9 mouse cellular contexts compared by ENCODE assay signal in genomic region chr8:111731231-111731977, GRCm38 (mm10). TPM values are rescaled to one million over a fixed set of nuclear protein-coding genes. Genes with fewer than 3 reads are reported as not detected.
DNase-seq lines count a peak whose midpoint lies in the region; ATAC-seq and TF ChIP-seq lines count a peak whose summit lies in the region.
"Had no signal": no experiment of that assay in that cellular context is flagged by ENCODE, and none has a peak within 500 bp of the region (broad histone marks: within the 10 kb centered on the region; RNA-seq: fewer than 3 reads in every experiment).

No protein-coding gene starts in this region.

- H3K4me1 ChIP-seq in forebrain, embryonic 14.5 days (ENCODE audit: control insufficient read depth, insufficient read depth, low read length): peaks cover 51% of the 10 kb centered on the region
- peaks cover 59% of the 10 kb centered on the region for H3K4me1 ChIP-seq in intestine, postnatal 0 days (replicated peaks; ENCODE audit: control insufficient read depth, insufficient read depth, low read length)
- peaks cover 64% of the 10 kb centered on the region for H3K4me1 ChIP-seq in lung, embryonic 14.5 days (ENCODE audit: insufficient read depth)

- H3K4me2 ChIP-seq in forebrain, embryonic 14.5 days (ENCODE audit: low read length): peak overlapping the region; percentile 88
- peak overlapping the region; percentile 87 for H3K4me2 ChIP-seq in intestine, postnatal 0 days (replicated peaks; ENCODE audit: low read depth)
- peak overlapping the region; percentile 75 for H3K4me2 ChIP-seq in lung, embryonic 14.5 days

- no peak for TF ChIP-seq CTCF in intestine, postnatal 0 days (IDR thresholded peaks at IDR 0.05; ENCODE audit: low read depth)
- TF ChIP-seq CTCF in lung, embryonic 14.5 days (IDR thresholded peaks at IDR 0.05; ENCODE audit: low read depth): no peak

- ATAC-seq in CD4-positive, CD25-positive, alpha-beta regulatory T cell, adult 4 months: no peak
- peak; percentile 40 for ATAC-seq in forebrain, embryonic 14.5 days
- peak; percentile 77 for ATAC-seq in intestine, postnatal 0 days
- peak; percentile 31 for ATAC-seq in lung, embryonic 14.5 days (ENCODE audit: insufficient read depth)

- intact Hi-C loops in left cerebral cortex, postnatal 14 days (cut with DNase I): no loop called here

- no peaks in the 10 kb centered on the region for H3K9me3 ChIP-seq in forebrain, embryonic 14.5 days (replicated peaks; ENCODE audit: control insufficient read depth, low read length)
- H3K9me3 ChIP-seq in intestine, postnatal 0 days (ENCODE audit: control insufficient read depth): no peaks in the 10 kb centered on the region
- H3K9me3 ChIP-seq in lung, embryonic 14.5 days (ENCODE audit: low read depth, low read length): no peaks in the 10 kb centered on the region

- peak; percentile 13 for DNase-seq in CD4-positive, CD25-positive, alpha-beta regulatory T cell, adult 2 months (ENCODE audit: low read depth, low spot score)
- DNase-seq in ES-CJ7 (ENCODE audit: low read depth, low spot score): peak; percentile 72
- DNase-seq in forebrain, embryonic 14.5 days (ENCODE audit: low spot score): no peak
- peak; percentile 61 for DNase-seq in lung, embryonic 14.5 days
- no peak for DNase-seq in ovary, adult 18-20 months (ENCODE audit: low spot score)
- no peak for DNase-seq in left cerebral cortex, postnatal 14 days (ENCODE audit: low spot score in 2 of 2)

- no peaks in the 10 kb centered on the region for H3K27me3 ChIP-seq in forebrain, embryonic 14.5 days (replicated peaks; ENCODE audit: control insufficient read depth, insufficient read depth, low read length)
- no peaks in the 10 kb centered on the region for H3K27me3 ChIP-seq in intestine, postnatal 0 days (replicated peaks; ENCODE audit: control insufficient read depth, insufficient read depth, low read length)
- no peaks in the 10 kb centered on the region for H3K27me3 ChIP-seq in lung, embryonic 14.5 days (ENCODE audit: insufficient read depth, low read length)

- H3K27ac ChIP-seq in forebrain, embryonic 14.5 days (ENCODE audit: low read depth, low read length): peak overlapping the region; percentile 76
- H3K27ac ChIP-seq in intestine, postnatal 0 days (ENCODE audit: low read depth, low read length): peak overlapping the region; percentile 96
- H3K27ac ChIP-seq in lung, embryonic 14.5 days (ENCODE audit: low read depth): peak overlapping the region; percentile 89

- H3K36me3 ChIP-seq in forebrain, embryonic 14.5 days (ENCODE audit: control insufficient read depth, insufficient read depth, low read length): no peaks in the 10 kb centered on the region
- no peaks in the 10 kb centered on the region for H3K36me3 ChIP-seq in intestine, postnatal 0 days (ENCODE audit: control insufficient read depth, insufficient read depth)
- H3K36me3 ChIP-seq in lung, embryonic 14.5 days (ENCODE audit: insufficient read depth): no peaks in the 10 kb centered on the region

- H3K9ac ChIP-seq in forebrain, embryonic 14.5 days (ENCODE audit: low read length): peak overlapping the region; percentile 84
- peak overlapping the region; percentile 88 for H3K9ac ChIP-seq in intestine, postnatal 0 days (ENCODE audit: low read depth, low read length)
- peak overlapping the region; percentile 85 for H3K9ac ChIP-seq in lung, embryonic 14.5 days

- WGBS in forebrain, embryonic 14.5 days: under 1% methylated on average over 37 of the region's 39 CpGs
- WGBS in intestine, postnatal 0 days: under 1% methylated on average over 39 of the region's 39 CpGs
- under 1% methylated on average over 38 of the region's 39 CpGs for WGBS in lung, embryonic 14.5 days

- peak overlapping the region; percentile 64 for H3K4me3 ChIP-seq in forebrain, embryonic 14.5 days (ENCODE audit: low read depth, low read length)
- H3K4me3 ChIP-seq in intestine, postnatal 0 days (ENCODE audit: low read depth, low read length): peak overlapping the region; percentile 73
- peak overlapping the region; percentile 78 for H3K4me3 ChIP-seq in lung, embryonic 14.5 days (ENCODE audit: low read depth, low read length)

RNA-seq across cellular contexts. Expression of gene Bcar1, which starts 12.2 kb away (rescaled TPM):
- under 1 TPM; 0.27 to 0.42 TPM for polyA plus RNA-seq in CD4-positive, CD25-positive, alpha-beta regulatory T cell, adult 4 months (2017; shearing (Covaris generic))
- 41.2 and 44.2 TPM in 2 replicates for polyA plus RNA-seq in forebrain, embryonic 14.5 days (2014; fragmentation: Nextera tagmentation; extraction: Ambion mirVana)
- polyA plus RNA-seq in intestine, postnatal 0 days (2015; fragmentation: Nextera tagmentation; extraction: Ambion mirVana): 38.8 and 41.1 TPM in 2 replicates
- polyA plus RNA-seq in lung, embryonic 14.5 days (2014; fragmentation: Nextera tagmentation; extraction: Ambion mirVana): 54.5 and 56.3 TPM in 2 replicates
- 10 to 100 TPM; 47.5 to 53.7 TPM for total RNA-seq in left cerebral cortex, postnatal 14 days (2021)

RNA-seq across cellular contexts. Expression of gene Ctrb1, which starts 40.6 kb away (rescaled TPM):
- not detected for polyA plus RNA-seq in CD4-positive, CD25-positive, alpha-beta regulatory T cell, adult 4 months (2017; shearing (Covaris generic))
- not detected in 2 replicates for polyA plus RNA-seq in forebrain, embryonic 14.5 days (2014; fragmentation: Nextera tagmentation; extraction: Ambion mirVana)
- polyA plus RNA-seq in intestine, postnatal 0 days (2015; fragmentation: Nextera tagmentation; extraction: Ambion mirVana): 75.8 and 118 TPM in 2 replicates
- polyA plus RNA-seq in lung, embryonic 14.5 days (2014; fragmentation: Nextera tagmentation; extraction: Ambion mirVana): not detected in 2 replicates
- total RNA-seq in left cerebral cortex, postnatal 14 days (2021): not detected
- total RNA-seq: heart, postnatal 14 days had no signal

Comparison
In these comparisons a context has a peak if more than half of its experiments do, and no peak if none do; other contexts are left out.
1. DNase-seq: peak in CD4-positive, CD25-positive, alpha-beta regulatory T cell, adult 2 months (single experiment), ES-CJ7 (single experiment) and lung, embryonic 14.5 days (single experiment); none in forebrain, embryonic 14.5 days (single experiment), ovary, adult 18-20 months (single experiment) and left cerebral cortex, postnatal 14 days (0 of 2).
2. RNA of gene Bcar1, which starts 12.2 kb away (polyA plus RNA-seq): 54.5 to 56.3 TPM in lung, embryonic 14.5 days, 41.2 to 44.2 TPM in forebrain, embryonic 14.5 days and 38.8 to 41.1 TPM in intestine, postnatal 0 days; 0.27 to 0.42 TPM in CD4-positive, CD25-positive, alpha-beta regulatory T cell, adult 4 months; every median in the first group is over 10 times any median in the second.
3. RNA of gene Ctrb1, which starts 40.6 kb away (polyA plus RNA-seq): 75.8 to 118 TPM in intestine, postnatal 0 days; not detected in CD4-positive, CD25-positive, alpha-beta regulatory T cell, adult 4 months, not detected in forebrain, embryonic 14.5 days and not detected in lung, embryonic 14.5 days; every median in the first group is over 10 times any median in the second.
4. Peak in every context shown above with its lines, with median percentiles within 50 percentile points of each other: H3K27ac ChIP-seq, H3K4me2 ChIP-seq, H3K4me3 ChIP-seq and H3K9ac ChIP-seq.